Mouse (Mus musculus) cerebellum, adult 2 months (tissue): Measurements from ENCODE around the gene Fan1.

Experiments
- CTCF ChIP-seq: fragments of 200-500 bp; IDR thresholded peaks from 2 replicates; pipeline ENCODE4 v1.5.1; 2011; ENCODE audit warnings: low read depth, mild to moderate bottlenecking, control low read depth, low read length, moderate library complexity, borderline replicate concordance; ENCODE audit not compliant: insufficient read depth
- POLR2A ChIP-seq: fragments of 200-500 bp; IDR thresholded peaks from 2 replicates; pipeline ENCODE4 v1.6.1; 2011; ENCODE audit warnings: low read length, control low read depth, borderline replicate concordance; ENCODE audit not compliant: insufficient read depth

DNA sequence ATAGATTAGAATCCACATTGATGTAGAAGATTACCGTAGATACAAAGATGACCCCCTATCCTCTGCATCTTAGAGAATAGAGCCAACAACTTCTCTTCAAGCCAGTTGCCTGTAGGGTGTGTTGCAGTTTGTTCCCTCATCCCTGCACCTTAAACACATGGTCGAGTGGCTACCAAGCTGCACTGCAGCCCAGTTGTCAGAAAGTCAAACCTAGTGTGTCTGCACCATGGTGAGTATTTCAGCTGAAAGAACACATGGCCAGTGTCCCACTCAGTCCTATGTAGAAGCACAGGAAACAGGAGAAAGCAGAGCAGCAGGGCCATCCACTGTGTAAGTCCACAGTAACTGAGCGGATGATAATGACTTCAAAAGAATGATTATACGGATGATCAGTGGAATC, 46.4 kb downstream of the Fan1 start:
- TF ChIP-seq CTCF (no peak), POLR2A (no peak)
